Mouse (Mus musculus) heart, adult 2 months (tissue): ENCODE measurements around the gene Ube2n.

Experiments
- CTCF ChIP-seq: fragments of 200-600 bp; IDR thresholded peaks from 2 replicates; pipeline ENCODE4 v1.8.1; 2022; ENCODE audit warnings: antibody characterized with exemption, mild to moderate bottlenecking, moderate library complexity
- EP300 ChIP-seq: fragments of 200-500 bp; IDR thresholded peaks from 2 replicates; pipeline ENCODE4 v1.6.1; 2011; ENCODE audit warnings: low read depth, low read length, control low read depth; ENCODE audit not compliant: insufficient read depth
- POLR2A ChIP-seq: fragments of 200-500 bp; IDR thresholded peaks from 2 replicates; pipeline ENCODE4 v1.6.1; 2011; ENCODE audit warnings: mild to moderate bottlenecking, low read depth, low read length, control low read depth; ENCODE audit not compliant: insufficient read depth

GRCm38 (mm10) chr10:95544651-95545050, 29.7 kb downstream of the Ube2n start:
- TF ChIP-seq POLR2A (no peak), CTCF (no peak), EP300 (no peak)
